Mouse (Mus musculus) bone marrow macrophage, adult 2 months (primary cell): Measurements from ENCODE around the gene Ccdc187.

Source experiments
- CTCF ChIP-seq: IDR thresholded peaks from 2 replicates; pipeline ENCODE4 v1.5.1; 2012; ENCODE audit warnings: low read depth, mild to moderate bottlenecking, low read length, moderate library complexity
- POLR2A ChIP-seq: IDR thresholded peaks from 2 replicates; pipeline ENCODE4 v1.6.1; 2012; ENCODE audit warnings: mild to moderate bottlenecking, low read depth, low read length, borderline replicate concordance

- TF ChIP-seq CTCF, result no peak
- TF ChIP-seq POLR2A, result no peak
Observed at GRCm38 (mm10) chr2:26338302-26339203, 44.2 kb upstream of the Ccdc187 start.
